Mouse (Mus musculus): Measurements from ENCODE around the gene Gna12.

Gna12 gene

GRCm38 (mm10) chr5:140795176-140795575, 35.1 kb downstream of the Gna12 start:
- DNase-seq (ENCODE audit: low spot score), result peak; percentile 42

GRCm38 (mm10) chr5:140794753-140795152, 35.5 kb downstream of the Gna12 start:
- no peak for DNase-seq (ENCODE audit: low spot score)

- DNase-seq (ENCODE audit: low spot score), result no peak
These were observed 38.0 kb downstream of the Gna12 start for GRCm38 (mm10) chr5:140792233-140792632.

- DNase-seq (ENCODE audit: low spot score), result no peak
These were observed 39.0 kb downstream of the Gna12 start for GRCm38 (mm10) chr5:140790937-140791877.

GRCm38 (mm10) chr5:140790392-140790791, 39.8 kb downstream of the Gna12 start:
- DNase-seq (ENCODE audit: low spot score), result no peak

- DNase-seq (ENCODE audit: low spot score), result no peak
These were observed 40.7 kb downstream of the Gna12 start for GRCm38 (mm10) chr5:140789561-140789960.

- DNase-seq (ENCODE audit: low spot score), result no peak
These were observed 44.9 kb downstream of the Gna12 start for GRCm38 (mm10) chr5:140785240-140785872.

GRCm38 (mm10) chr5:140784288-140784687, 45.9 kb downstream of the Gna12 start:
- no peak for DNase-seq (ENCODE audit: low spot score)

GRCm38 (mm10) chr5:140783577-140783976, 46.7 kb downstream of the Gna12 start:
- DNase-seq (ENCODE audit: low spot score), result no peak

GRCm38 (mm10) chr5:140781886-140782572, 48.2 kb downstream of the Gna12 start:
- DNase-seq (ENCODE audit: low spot score), result no peak

- no peak for DNase-seq (ENCODE audit: low spot score)
These were observed 49.1 kb downstream of the Gna12 start for GRCm38 (mm10) chr5:140781122-140781521.

GRCm38 (mm10) chr5:140776968-140777367, 53.3 kb downstream of the Gna12 start:
- no peak for DNase-seq (ENCODE audit: low spot score)

GRCm38 (mm10) chr5:140775111-140775510, 55.1 kb downstream of the Gna12 start:
- DNase-seq (ENCODE audit: low spot score), result no peak

GRCm38 (mm10) chr5:140772158-140772557, 58.1 kb downstream of the Gna12 start:
- DNase-seq (ENCODE audit: low spot score), result no peak

- DNase-seq (ENCODE audit: low spot score), result no peak
These were observed 58.6 kb downstream of the Gna12 start for GRCm38 (mm10) chr5:140771612-140772011.

- no peak for DNase-seq (ENCODE audit: low spot score)
These were observed 61.9 kb downstream of the Gna12 start for GRCm38 (mm10) chr5:140768333-140768732.

- no peak for DNase-seq (ENCODE audit: low spot score)
These were observed 62.5 kb downstream of the Gna12 start for GRCm38 (mm10) chr5:140767704-140768141.

GRCm38 (mm10) chr5:140766566-140766965, 63.7 kb downstream of the Gna12 start:
- no peak for DNase-seq (ENCODE audit: low spot score)

- no peak for DNase-seq (ENCODE audit: low spot score)
These were observed 65.2 kb downstream of the Gna12 start for GRCm38 (mm10) chr5:140764921-140765613.

GRCm38 (mm10) chr5:140762540-140762939, 67.7 kb downstream of the Gna12 start:
- DNase-seq (ENCODE audit: low spot score), result no peak

- DNase-seq (ENCODE audit: low spot score), result no peak
These were observed 71.4 kb downstream of the Gna12 start for GRCm38 (mm10) chr5:140758864-140759263.

- no peak for DNase-seq (ENCODE audit: low spot score)
These were observed 77.0 kb downstream of the Gna12 start for GRCm38 (mm10) chr5:140753223-140753622.

All from c-Kit-positive CD71-positive TER-119-positive erythroid progenitor cells, embryonic 14.5 days (primary cell).